Mouse (Mus musculus): Measurements from ENCODE around the gene Atp6v0a2.

GRCm38 (mm10) chr5:124743841-124744240, 115.5 kb downstream of the Atp6v0a2 start:
- TF ChIP-seq GATA1 (IDR thresholded peaks at IDR 0.05; ENCODE audit: borderline replicate concordance, low read length) (no peak), FLI1 (IDR thresholded peaks at IDR 0.05; ENCODE audit: low read length) (no peak)
